In the genomic region with DNA sequence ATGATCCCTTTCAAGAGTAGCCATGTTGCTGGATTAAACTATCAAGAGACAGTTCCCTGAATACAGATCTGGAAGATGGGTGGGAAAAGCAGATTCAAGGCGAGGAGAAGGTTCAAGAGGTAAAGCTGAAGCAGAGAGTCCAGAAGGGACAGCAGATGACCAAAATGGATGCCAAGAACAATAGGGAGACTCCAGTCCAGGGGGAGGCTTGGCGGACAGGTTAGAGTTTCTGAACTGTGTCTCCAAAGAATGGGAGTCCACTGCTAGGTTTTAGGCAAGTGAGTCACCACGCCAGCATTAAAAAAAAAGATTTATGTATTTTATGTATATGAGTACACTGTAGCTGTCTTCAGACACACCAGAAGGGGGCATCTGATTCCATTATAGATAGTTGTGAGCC, we compare ENCODE assay signal across 37 mouse cellular contexts. TPM values are rescaled to one million over a fixed set of nuclear protein-coding genes. Genes with fewer than 3 reads are reported as not detected.
"Had no signal": no experiment of that assay in that cellular context is flagged by ENCODE, and none has a peak within 500 bp of the region (broad histone marks: within the 10 kb centered on the region; RNA-seq: fewer than 3 reads in every experiment).

No protein-coding gene starts in this region.

- H3K9ac ChIP-seq: heart, embryonic 12.5 days; hindbrain, embryonic 12.5 days; hindbrain, embryonic 14.5 days; intestine, embryonic 15.5 days; limb, embryonic 12.5 days; liver, embryonic 13.5 days had no signal

- H3K27me3 ChIP-seq: heart, embryonic 12.5 days; hindbrain, embryonic 12.5 days; intestine, embryonic 15.5 days; limb, embryonic 12.5 days; liver, embryonic 13.5 days had no signal

- H3K4me1 ChIP-seq: heart, embryonic 10.5 days; hindbrain, embryonic 12.5 days; intestine, embryonic 15.5 days; limb, embryonic 10.5 days; limb, embryonic 12.5 days; liver, embryonic 13.5 days had no signal

- H3K4me3 ChIP-seq: gastrocnemius, adult 2 months; heart, embryonic 10.5 days; heart, embryonic 12.5 days; hindbrain, embryonic 10.5 days; hindbrain, embryonic 12.5 days; intestine, embryonic 15.5 days; left cerebral cortex, adult 2 months; limb, embryonic 10.5 days; limb, embryonic 12.5 days; liver, embryonic 13.5 days had no signal

- H3K9me3 ChIP-seq: heart, embryonic 10.5 days; heart, embryonic 12.5 days; hindbrain, embryonic 10.5 days; hindbrain, embryonic 12.5 days; intestine, embryonic 15.5 days; limb, embryonic 10.5 days; limb, embryonic 12.5 days; liver, embryonic 13.5 days had no signal

- H3K27ac ChIP-seq: gastrocnemius, adult 2 months; heart, embryonic 10.5 days; hindbrain, embryonic 10.5 days; hindbrain, embryonic 12.5 days; hindbrain, embryonic 14.5 days; intestine, embryonic 15.5 days; left cerebral cortex, adult 2 months; limb, embryonic 10.5 days; limb, embryonic 12.5 days; liver, embryonic 13.5 days had no signal

- DNase-seq: gastrocnemius, adult 2 months; gastrocnemius, postnatal 10 days; gastrocnemius, postnatal 25 days; heart, postnatal 10 days; heart, postnatal 4 days; kidney, adult 18-20 months; kidney, adult 8-10 months; kidney, postnatal 10 days; kidney, postnatal 25 days; kidney, postnatal 4 days; liver; liver, embryonic 13.5 days had no signal

- H3K36me3 ChIP-seq: heart, embryonic 10.5 days; heart, embryonic 12.5 days; hindbrain, embryonic 10.5 days; hindbrain, embryonic 12.5 days; intestine, embryonic 15.5 days; limb, embryonic 10.5 days; limb, embryonic 12.5 days; liver, embryonic 13.5 days had no signal

RNA-seq across cellular contexts. Expression of gene Ccdc184, which starts 12.3 kb away (rescaled TPM):
- total RNA-seq: gastrocnemius, adult 2 months; gastrocnemius, postnatal 10 days; gastrocnemius, postnatal 25 days; gastrocnemius, postnatal 4 days; granulocyte monocyte progenitor cell, adult 5-6 weeks had no signal
- polyA plus RNA-seq: liver, embryonic 11.5 days had no signal

RNA-seq across cellular contexts. Expression of gene Olfr288, which starts 40.7 kb away (rescaled TPM):
- total RNA-seq: gastrocnemius, adult 2 months; gastrocnemius, postnatal 10 days; gastrocnemius, postnatal 25 days; gastrocnemius, postnatal 4 days; granulocyte monocyte progenitor cell, adult 5-6 weeks; heart, adult 8-10 months; heart, postnatal 10 days; heart, postnatal 25 days; heart, postnatal 4 days; layer of hippocampus, adult 8-10 months; layer of hippocampus, postnatal 10 days; layer of hippocampus, postnatal 25 days; left cerebral cortex, adult 2 months; left cerebral cortex, postnatal 14 days had no signal
- polyA plus RNA-seq: heart, embryonic 10.5 days; heart, embryonic 12.5 days; heart, embryonic 14.5 days; heart, embryonic 16.5 days; hindbrain, embryonic 10.5 days; hindbrain, embryonic 12.5 days; hindbrain, embryonic 14.5 days; hindbrain, embryonic 16.5 days; inflammation-experienced regulatory T-cells, adult 6 months; intestine, embryonic 15.5 days; intestine, postnatal 0 days; kidney, embryonic 14.5 days; limb, embryonic 10.5 days; limb, embryonic 12.5 days; limb, embryonic 14.5 days; liver, embryonic 11.5 days; liver, embryonic 13.5 days had no signal
